Mouse (Mus musculus): Measurements from ENCODE around the gene Tirap. TPM values are rescaled to one million over a fixed set of nuclear protein-coding genes. Genes with fewer than 3 reads are reported as not detected.
A peak's percentile ranks its signal among the peaks of the same experiment; 100 is the strongest.

Tirap gene
- polyA plus RNA-seq, 1 experiment from 2014 or later: 11.0 TPM

GRCm38 (mm10) chr9:35166798-35167635 is 33.1 kb downstream of the Tirap start:
- in situ Hi-C loops (cut with MboI; ENCODE audit: low pct_unique_long_range_greater_than_20kb): loop anchor here (10.0 to 25.0 kb wide), 4 partner anchors 305 to 662 kb away; no protein-coding TSS in a partner anchor
- H3K27me3 ChIP-seq: no peaks in the 10 kb centered on the region
- DNase-seq (ENCODE audit: low read depth, low spot score) (no peak), ATAC-seq (no peak)
- ChIA-PET POLR2A (interaction anchor here (0.5 to 0.7 kb wide), 2 partner anchors 136 to 139 kb away, joined by 3 to 5 read pairs; no protein-coding TSS in a partner anchor), CTCF (interaction anchor here (0.9 to 2.7 kb wide), 8 partner anchors 10 to 183 kb away, joined by 3 to 15 read pairs (median 5); no protein-coding TSS in a partner anchor)
- TF ChIP-seq CTCF (IDR thresholded peaks at IDR 0.05): no peak

- ChIA-PET POLR2A (interaction anchor here (0.7 kb wide), 1 partner anchor 138 kb away, joined by 3 read pairs; no protein-coding TSS in a partner anchor), CTCF (interaction anchor here (0.9 to 2.7 kb wide), 9 partner anchors 8 to 182 kb away, joined by 3 to 15 read pairs (median 5); no protein-coding TSS in a partner anchor)
- in situ Hi-C loops (cut with MboI; ENCODE audit: low pct_unique_long_range_greater_than_20kb): loop anchor here (10.0 to 25.0 kb wide), 4 partner anchors 304 to 661 kb away; no protein-coding TSS in a partner anchor
- no peak for DNase-seq (ENCODE audit: low read depth, low spot score)
- no peak for ATAC-seq
- H3K27me3 ChIP-seq: no peaks in the 10 kb centered on the region
- peak; percentile 53 for TF ChIP-seq CTCF (IDR thresholded peaks at IDR 0.05)
These were observed 33.8 kb downstream of the Tirap start for GRCm38 (mm10) chr9:35166144-35166797.

GRCm38 (mm10) chr9:35164142-35164874 is 35.8 kb downstream of the Tirap start:
- TF ChIP-seq CTCF (IDR thresholded peaks at IDR 0.05): no peak
- POLR2A ChIA-PET: no interaction called here

GRCm38 (mm10) chr9:35163011-35163690 is 36.9 kb downstream of the Tirap start:
- DNase-seq (ENCODE audit: low read depth, low spot score) (no peak), ATAC-seq (no peak)
- in situ Hi-C loops (cut with MboI; ENCODE audit: low pct_unique_long_range_greater_than_20kb): loop anchor here (5.0 to 25.0 kb wide), 6 partner anchors 46 to 658 kb away; partner anchors contain the start of gene St3gal4
- H3K27me3 ChIP-seq: no peaks in the 10 kb centered on the region
- POLR2A ChIA-PET: no interaction called here
- no peak for TF ChIP-seq CTCF (IDR thresholded peaks at IDR 0.05)
- CTCF ChIA-PET: interaction anchor here (1.2 kb wide), 1 partner anchor 113 kb away, joined by 3 read pairs; no protein-coding TSS in a partner anchor

More at GRCm38 (mm10) chr9:35164142-35164874, 35.8 kb downstream of the Tirap start:
- CTCF ChIA-PET: interaction anchor here (1.2 to 2.7 kb wide), 2 partner anchors 114 to 135 kb away, joined by 3 to 15 read pairs; no protein-coding TSS in a partner anchor
- in situ Hi-C loops (cut with MboI; ENCODE audit: low pct_unique_long_range_greater_than_20kb): loop anchor here (5.0 to 25.0 kb wide), 6 partner anchors 47 to 660 kb away; partner anchors contain the start of gene St3gal4
- DNase-seq (ENCODE audit: low read depth, low spot score) (no peak), ATAC-seq (no peak)
- no peaks in the 10 kb centered on the region for H3K27me3 ChIP-seq

GRCm38 (mm10) chr9:35161721-35162120 is 38.4 kb downstream of the Tirap start:
- ChIA-PET CTCF (no interaction called here), POLR2A (no interaction called here)
- DNase-seq (ENCODE audit: low read depth, low spot score) (no peak), ATAC-seq (peak; percentile 69)
- no peaks in the 10 kb centered on the region for H3K27me3 ChIP-seq
- no peak for TF ChIP-seq CTCF (IDR thresholded peaks at IDR 0.05)
- in situ Hi-C loops (cut with MboI; ENCODE audit: low pct_unique_long_range_greater_than_20kb): loop anchor here (5.0 to 25.0 kb wide), 6 partner anchors 44 to 657 kb away; partner anchors contain the start of gene St3gal4

- DNase-seq (ENCODE audit: low read depth, low spot score) (no peak), ATAC-seq (no peak)
- in situ Hi-C loops (cut with MboI; ENCODE audit: low pct_unique_long_range_greater_than_20kb): loop anchor here (5.0 to 25.0 kb wide), 6 partner anchors 43 to 656 kb away; partner anchors contain the start of gene St3gal4
- ChIA-PET CTCF (interaction anchor here (1.0 to 2.5 kb wide), 3 partner anchors 11 to 29 kb away, joined by 3 to 7 read pairs (median 4); no protein-coding TSS in a partner anchor), POLR2A (no interaction called here)
- TF ChIP-seq CTCF (IDR thresholded peaks at IDR 0.05): no peak
- no peaks in the 10 kb centered on the region for H3K27me3 ChIP-seq
These were observed 39.4 kb downstream of the Tirap start for GRCm38 (mm10) chr9:35160662-35161061.

- no peak for ATAC-seq
- in situ Hi-C loops (cut with MboI; ENCODE audit: low pct_unique_long_range_greater_than_20kb): loop anchor here (25.0 kb wide), 2 partner anchors 296 to 496 kb away; no protein-coding TSS in a partner anchor
- DNase-seq (ENCODE audit: low read depth, low spot score): no peak
These were observed 41.6 kb downstream of the Tirap start for GRCm38 (mm10) chr9:35158477-35158876.

GRCm38 (mm10) chr9:35156862-35157261 is 43.2 kb downstream of the Tirap start:
- DNase-seq (ENCODE audit: low read depth, low spot score) (no peak), ATAC-seq (no peak)
- no peaks in the 10 kb centered on the region for H3K27me3 ChIP-seq
- ChIA-PET CTCF (interaction anchor here (0.9 to 1.2 kb wide), 2 partner anchors 10 to 39 kb away, joined by 3 to 4 read pairs; no protein-coding TSS in a partner anchor), POLR2A (no interaction called here)
- in situ Hi-C loops (cut with MboI; ENCODE audit: low pct_unique_long_range_greater_than_20kb): loop anchor here (25.0 kb wide), 2 partner anchors 295 to 495 kb away; no protein-coding TSS in a partner anchor
- TF ChIP-seq CTCF (IDR thresholded peaks at IDR 0.05): no peak

More at GRCm38 (mm10) chr9:35158477-35158876, 41.6 kb downstream of the Tirap start:
- POLR2A ChIA-PET: no interaction called here
- CTCF ChIA-PET: interaction anchor here (1.4 to 2.5 kb wide), 2 partner anchors 9 to 12 kb away, joined by 3 to 7 read pairs; no protein-coding TSS in a partner anchor
- no peaks in the 10 kb centered on the region for H3K27me3 ChIP-seq
- TF ChIP-seq CTCF (IDR thresholded peaks at IDR 0.05): no peak

All from Patski (cell line).